Mouse (Mus musculus) thymus, postnatal 0 days (tissue): ENCODE results near the gene Rbfox1. TPM values are rescaled to one million over a fixed set of nuclear protein-coding genes. Genes with fewer than 3 reads are reported as not detected.

Experiments used
- DNase-seq: peaks from one replicate; pipeline ENCODE4 v3.0.0-alpha.2; 2015; ENCODE audit warnings: low spot score
- polyA plus RNA-seq: library from polyadenylated mRNA; unstranded; fragments of >200 nt; fragmentation: Nextera tagmentation; extraction: Ambion mirVana; gene quantifications from 2 replicates; pipeline ENCODE4 v1.2.1, GENCODE M21; 2015

The Rbfox1 gene
- polyA plus RNA-seq, 1 experiment from 2014 or later, result 3.2 TPM

DNA sequence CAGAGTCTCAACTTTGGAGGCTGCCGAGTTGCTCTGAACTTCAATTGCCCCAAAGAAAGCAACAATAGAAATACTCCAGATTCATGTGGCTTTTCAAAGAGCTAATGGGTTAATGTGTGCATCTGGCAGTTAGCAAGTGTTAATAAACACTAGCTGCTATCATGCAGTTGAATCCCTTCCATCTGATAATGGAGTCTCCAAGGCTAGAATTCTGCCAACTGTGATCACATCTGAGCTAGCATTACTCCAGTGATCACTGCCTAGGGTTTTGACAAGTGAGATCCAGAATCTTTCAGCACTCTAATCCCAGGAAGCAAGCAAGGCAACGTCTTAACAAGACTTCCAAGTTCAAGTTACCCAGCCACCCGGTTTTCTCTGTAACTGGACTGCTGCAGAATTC lies 1460.1 kb downstream of the Rbfox1 start:
- no peak for DNase-seq

DNA sequence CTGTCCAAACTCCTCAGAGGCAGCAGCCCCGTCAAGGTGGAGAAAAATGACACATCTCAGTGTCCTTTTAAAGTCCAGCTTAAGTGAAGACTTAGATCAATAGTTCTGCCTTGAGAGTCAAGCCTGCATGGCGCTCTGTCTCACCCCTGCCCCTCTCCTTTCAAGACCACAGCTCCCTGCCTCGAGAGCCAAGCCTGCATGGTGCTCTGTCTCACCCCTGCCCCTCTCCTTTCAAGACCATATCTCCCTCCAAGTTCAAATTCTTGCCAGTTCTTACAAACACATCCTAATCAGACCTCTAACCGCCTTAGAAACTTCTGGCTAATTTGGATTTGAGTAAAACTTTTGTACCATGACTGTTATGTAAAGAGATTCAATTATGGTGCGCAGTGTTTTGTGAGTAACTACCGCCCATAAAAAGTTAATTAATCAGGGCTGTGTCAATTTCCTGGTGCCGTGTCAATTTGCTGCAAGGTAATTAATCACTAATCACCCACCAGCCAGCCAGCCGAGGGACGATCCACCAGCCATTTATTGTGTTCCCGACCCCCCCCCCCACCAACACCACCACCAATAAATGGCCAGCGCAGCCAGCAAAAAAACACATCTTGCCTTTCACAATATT lies 1461.0 kb downstream of the Rbfox1 start:
- no peak for DNase-seq

DNA sequence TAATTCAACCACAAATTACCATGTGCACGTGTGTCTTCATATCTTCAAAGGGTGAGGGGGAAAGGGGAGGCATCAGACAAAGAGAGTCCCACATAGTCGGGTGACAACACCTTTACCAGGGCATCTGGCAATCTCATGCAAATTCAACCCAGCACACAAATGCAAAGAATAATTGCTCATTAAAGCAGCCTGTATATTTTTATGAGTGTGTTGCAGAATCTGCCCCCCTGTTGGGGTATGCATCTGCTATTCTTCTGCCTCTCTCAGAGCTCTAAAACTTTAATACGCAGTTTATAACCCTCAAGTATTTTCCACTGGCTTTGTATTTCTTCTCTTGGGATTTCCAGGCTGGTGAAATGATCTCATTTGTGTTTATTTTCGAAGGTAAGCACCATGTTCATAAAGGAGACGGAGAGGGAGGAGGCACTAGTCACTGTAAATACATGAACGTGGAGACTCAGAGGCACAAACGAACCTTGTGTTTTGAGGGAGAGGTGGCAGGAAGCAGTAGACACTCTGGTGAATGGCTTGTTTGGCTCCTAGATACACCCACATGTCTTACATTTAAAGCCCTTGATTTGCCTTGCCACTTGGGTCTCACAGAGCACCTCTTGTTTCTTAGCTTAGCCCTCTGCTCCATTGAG lies 1462.5 kb downstream of the Rbfox1 start:
- no peak for DNase-seq

DNA sequence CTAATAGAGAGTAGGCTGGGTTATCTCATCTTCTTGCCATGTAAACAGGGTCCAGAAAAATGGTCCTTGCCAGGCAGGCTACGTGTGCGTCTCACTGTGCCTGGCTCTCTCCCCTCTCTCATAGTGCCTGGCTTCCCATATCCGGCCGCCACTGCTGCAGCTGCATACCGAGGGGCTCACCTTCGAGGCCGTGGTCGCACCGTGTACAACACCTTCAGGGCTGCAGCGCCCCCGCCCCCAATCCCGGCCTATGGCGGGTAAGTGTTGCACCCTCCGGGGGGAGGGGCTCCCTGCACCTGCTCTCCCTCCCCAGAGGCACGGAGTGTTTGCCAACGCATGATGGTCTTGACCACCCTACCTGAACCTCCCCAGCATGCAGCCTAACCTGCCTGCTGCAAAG lies 1467.7 kb downstream of the Rbfox1 start:
- no peak for DNase-seq

GRCm38 (mm10) chr16:7354116-7354515 lies 1469.0 kb downstream of the Rbfox1 start:
- no peak for DNase-seq

DNA sequence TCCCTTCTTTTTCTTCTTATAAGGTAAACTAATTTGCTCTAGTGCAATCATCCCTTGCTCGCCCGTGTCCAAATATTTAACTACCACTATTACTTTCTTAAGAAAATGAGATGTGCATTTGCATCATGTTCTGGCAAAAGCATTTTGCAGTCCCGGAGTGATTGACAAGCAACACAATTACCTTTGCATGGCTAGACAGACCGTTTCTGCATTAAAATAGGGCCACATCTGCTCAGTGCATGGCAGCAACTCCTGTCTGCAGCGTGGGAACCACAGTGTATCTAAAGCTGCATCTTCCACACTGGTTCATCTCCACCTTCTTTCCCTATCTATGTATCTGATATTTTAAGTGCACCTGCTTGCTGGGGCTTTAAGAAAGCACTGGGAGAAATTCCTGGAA lies 1473.9 kb downstream of the Rbfox1 start:
- no peak for DNase-seq

DNA sequence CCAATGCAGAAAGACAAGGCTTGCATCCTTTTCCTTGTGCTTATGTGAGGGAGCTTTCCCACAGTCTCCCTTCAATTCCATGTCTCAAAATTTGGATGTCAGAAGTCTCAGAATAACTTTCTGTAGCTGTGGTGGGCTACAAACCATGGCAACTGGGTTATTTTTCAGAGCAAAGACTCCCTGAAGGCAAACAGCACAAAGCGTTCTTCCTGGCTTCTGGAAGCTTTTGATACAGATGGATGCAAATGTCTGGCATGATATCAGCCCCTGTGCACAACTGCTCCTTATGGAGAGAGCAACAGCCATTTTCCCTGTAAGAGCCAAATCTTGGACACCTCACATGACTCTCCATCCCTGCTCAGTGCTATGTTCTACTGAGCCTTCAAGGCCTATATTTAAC lies 1475.6 kb downstream of the Rbfox1 start:
- DNase-seq, result no peak

GRCm38 (mm10) chr16:7365878-7366277 lies 1480.7 kb downstream of the Rbfox1 start:
- DNase-seq, result no peak

DNA sequence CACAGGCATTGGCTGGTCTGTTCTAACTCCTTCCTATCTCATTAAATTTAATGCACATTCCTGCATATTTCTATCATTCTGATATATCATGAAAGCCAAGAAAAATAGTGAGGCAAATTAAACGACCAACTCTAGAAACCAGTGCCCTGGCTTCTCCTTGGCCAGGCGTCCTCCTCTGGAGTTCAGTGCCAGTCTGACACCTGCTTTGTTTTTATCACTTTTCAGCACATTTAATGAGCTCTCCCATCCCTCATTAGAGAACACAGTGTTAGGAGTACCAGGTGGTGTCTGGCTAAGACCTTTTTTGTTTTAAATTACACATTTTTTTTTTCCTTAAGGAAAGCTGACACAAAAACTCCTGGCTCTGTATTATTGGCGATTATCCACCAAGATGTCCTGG lies 1489.0 kb downstream of the Rbfox1 start:
- no peak for DNase-seq

GRCm38 (mm10) chr16:7374674-7375073 lies 1489.5 kb downstream of the Rbfox1 start:
- DNase-seq, result no peak

DNA sequence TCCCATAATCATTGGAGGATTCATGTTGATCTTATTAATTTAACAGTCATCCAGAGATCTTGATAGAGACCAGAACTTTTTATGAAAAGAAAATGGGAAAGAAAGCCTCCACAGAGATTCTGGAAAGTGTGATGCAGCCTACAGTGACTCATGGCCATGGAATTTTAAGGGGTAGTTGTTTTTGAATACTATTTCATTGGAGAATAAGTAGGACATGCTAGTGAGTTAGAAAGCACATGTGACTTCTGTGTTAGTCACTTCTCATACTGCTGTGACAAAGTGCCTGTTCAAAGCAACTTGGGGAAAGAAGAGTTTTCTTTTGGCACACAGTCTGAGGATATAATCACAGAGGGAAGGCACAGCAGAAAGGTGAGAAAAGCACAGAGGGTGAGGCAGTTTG lies 1510.9 kb downstream of the Rbfox1 start:
- DNase-seq, result no peak

- DNase-seq, result no peak
These were observed 1519.8 kb downstream of the Rbfox1 start for GRCm38 (mm10) chr16:7404766-7405492.

DNA sequence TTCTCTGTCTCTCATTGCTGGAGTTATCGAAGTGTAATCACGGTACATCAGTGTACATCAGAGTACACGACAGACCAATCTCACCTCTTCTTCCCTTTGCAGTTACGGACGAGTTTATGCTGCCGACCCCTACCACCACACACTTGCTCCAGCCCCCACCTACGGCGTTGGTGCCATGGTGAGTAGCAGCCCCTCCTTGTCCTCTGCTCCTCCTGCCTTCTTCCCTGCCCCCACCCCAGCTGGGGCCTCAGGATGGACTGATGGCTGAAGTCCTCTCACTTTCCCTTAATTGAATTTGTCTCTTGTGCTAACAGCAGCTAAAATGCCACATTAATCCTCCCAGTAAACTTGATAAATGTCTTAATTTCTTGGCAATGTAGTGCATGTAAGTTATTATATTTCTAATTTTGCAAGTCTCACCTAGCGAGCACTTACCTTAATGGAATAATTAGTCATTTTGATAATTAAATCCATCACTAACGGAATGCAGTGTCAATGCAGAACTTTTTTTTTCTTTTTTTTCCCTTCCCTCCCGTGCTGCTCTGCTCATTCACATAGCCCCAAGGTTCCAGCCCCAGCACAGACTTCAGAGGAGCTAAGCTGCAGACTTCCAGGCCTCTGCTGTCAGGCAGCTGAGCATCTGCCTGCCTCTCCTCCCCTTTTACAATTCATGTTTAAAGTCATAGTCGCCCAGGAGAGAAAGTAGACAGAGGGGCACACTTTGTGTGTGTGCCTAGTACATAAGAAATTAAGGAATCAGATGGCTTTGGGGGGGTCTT lies 1522.9 kb downstream of the Rbfox1 start:
- no peak for DNase-seq

DNA sequence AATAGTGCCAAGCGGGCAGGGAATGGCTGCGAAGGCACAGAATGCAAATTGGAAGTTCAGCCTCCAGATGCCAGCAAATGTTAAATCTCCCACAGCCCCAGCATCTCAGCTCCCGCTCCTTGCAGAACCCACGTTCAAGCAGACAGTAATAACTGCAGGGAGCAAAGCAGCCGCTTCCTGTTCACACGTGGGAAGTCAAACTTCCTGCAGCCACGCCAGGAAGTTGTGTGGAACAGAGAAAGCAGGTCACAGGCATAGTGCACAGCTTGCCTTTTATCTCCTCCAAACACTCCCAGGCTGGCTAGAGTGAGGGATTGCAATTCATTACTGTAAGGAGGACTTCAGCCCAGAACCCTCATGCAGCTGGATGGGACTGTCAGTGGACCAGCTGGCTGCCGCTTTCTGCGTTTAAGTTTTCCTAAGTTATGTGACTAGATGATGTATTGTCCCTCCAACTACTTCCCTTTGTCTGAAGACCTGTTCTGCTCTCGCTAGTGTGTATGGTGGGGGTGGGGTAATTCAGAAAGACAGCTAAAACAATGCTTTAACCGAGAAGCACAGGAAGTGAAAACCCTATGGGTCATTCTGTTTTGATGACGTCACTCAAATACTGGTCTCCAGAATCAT lies 1534.6 kb downstream of the Rbfox1 start:
- DNase-seq, result peak; percentile 57

DNA sequence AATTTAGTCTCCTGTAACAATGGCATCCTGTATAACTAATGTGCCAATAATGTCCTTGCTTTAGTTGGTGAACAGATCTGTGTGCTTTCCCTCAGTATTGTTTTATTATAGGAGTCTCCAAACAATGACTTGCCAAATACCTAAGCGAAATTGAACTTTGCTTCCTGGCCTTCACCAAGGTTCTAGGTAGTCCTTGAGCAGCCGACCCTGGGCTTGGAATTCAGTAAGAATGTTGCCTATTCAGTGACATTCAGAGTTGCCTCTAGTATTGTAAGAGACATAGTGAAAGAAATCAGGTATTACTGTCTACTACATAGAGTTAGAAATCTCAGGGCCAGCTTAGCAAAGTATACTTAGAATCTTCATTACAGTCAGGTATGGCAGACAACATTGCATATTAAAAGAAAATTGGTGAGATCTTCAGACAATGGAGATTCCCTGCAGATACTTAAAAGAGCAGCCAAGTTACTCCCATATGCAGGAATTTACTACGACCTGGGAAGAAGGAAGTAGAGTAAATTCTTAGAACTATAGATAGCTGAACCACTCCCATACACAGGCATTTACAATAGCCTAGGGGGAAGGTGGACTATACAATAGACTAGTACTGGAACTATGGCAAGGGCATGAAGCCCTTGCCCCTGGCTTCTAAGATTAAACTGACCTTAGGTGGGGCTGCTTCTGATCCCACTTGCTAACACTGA lies 1540.4 kb downstream of the Rbfox1 start:
- DNase-seq, result no peak

- no peak for DNase-seq
These were observed 1548.1 kb downstream of the Rbfox1 start for GRCm38 (mm10) chr16:7433296-7433695.

GRCm38 (mm10) chr16:7446791-7447290 lies 1561.7 kb downstream of the Rbfox1 start:
- no peak for DNase-seq

- no peak for DNase-seq
These were observed 1562.8 kb downstream of the Rbfox1 start for GRCm38 (mm10) chr16:7447718-7448649.

- no peak for DNase-seq
These were observed 1566.0 kb downstream of the Rbfox1 start for GRCm38 (mm10) chr16:7451193-7451592.
